Mouse (Mus musculus) heart, embryonic 10.5 days (tissue): Measurements from ENCODE around the gene Mad1l1. TPM values are rescaled to one million over a fixed set of nuclear protein-coding genes. Genes with fewer than 3 reads are reported as not detected.

Experiments used
- DNase-seq: peaks from one replicate; pipeline ENCODE4 v3.0.0-alpha.2; 2017; ENCODE audit warnings: low spot score
- H3K27ac ChIP-seq: fragments of 300-500 bp; sonication (generic); 2 replicates; pipeline ENCODE4 v1.5.1; 2016; ENCODE audit warnings: mild to moderate bottlenecking
- H3K27me3 ChIP-seq: fragments of 300-500 bp; sonication (generic); 2 replicates; pipeline ENCODE4 v1.6.1; 2016; ENCODE audit warnings: mild to moderate bottlenecking; ENCODE audit not compliant: poor library complexity, insufficient read depth, severe bottlenecking
- H3K36me3 ChIP-seq: fragments of 300-500 bp; sonication (generic); 2 replicates; pipeline ENCODE4 v1.6.1; 2016; ENCODE audit warnings: mild to moderate bottlenecking, moderate library complexity
- H3K4me1 ChIP-seq: fragments of 300-500 bp; sonication (generic); 2 replicates; pipeline ENCODE4 v1.6.1; 2016; ENCODE audit warnings: mild to moderate bottlenecking
- H3K4me3 ChIP-seq: fragments of 300-500 bp; sonication (generic); 2 replicates; pipeline ENCODE4 v1.5.1; 2016; ENCODE audit warnings: mild to moderate bottlenecking, moderate library complexity
- H3K9me3 ChIP-seq: fragments of 300-500 bp; sonication (generic); 2 replicates; pipeline ENCODE4 v1.6.1; 2016; ENCODE audit warnings: mild to moderate bottlenecking, moderate library complexity
- WGBS: fragments of 180-500 bp; shearing (Covaris S2); methylation state at CpG from one replicate; pipeline ENCODE4 v1.1.7; 2016; 5-methylcytosine and 5-hydroxymethylcytosine counted together
- polyA plus RNA-seq: library from polyadenylated mRNA; unstranded; fragments of >200 nt; fragmentation: Nextera tagmentation; extraction: Ambion mirVana; gene quantifications from 2 replicates; pipeline ENCODE4 v1.2.1, GENCODE M21; 2016

Gene Mad1l1
- polyA plus RNA-seq, 1 experiment from 2014 or later, result 43.5 TPM

DNA sequence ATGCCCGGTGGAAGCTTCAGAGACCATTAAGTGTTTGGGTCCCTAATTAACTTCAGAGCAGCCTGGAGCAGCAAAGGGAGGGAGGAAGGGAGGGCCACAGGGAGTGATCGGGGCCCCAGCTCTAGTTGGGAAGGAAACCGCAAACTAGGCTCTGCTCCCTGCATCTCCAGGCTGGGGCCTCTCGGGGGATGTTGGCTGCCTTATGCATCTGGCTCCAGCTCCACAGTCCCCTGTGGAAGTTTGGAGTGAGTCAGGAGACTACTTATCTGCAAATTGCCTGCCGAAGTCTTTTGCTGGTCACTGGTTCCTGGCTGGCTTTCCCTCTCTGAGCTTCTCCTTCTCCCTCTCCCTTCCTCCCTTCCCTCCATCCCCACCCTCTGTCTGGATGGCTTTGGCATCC lies 357.0 kb downstream of the Mad1l1 start:
- H3K4me1 ChIP-seq, result no peaks in the 10 kb centered on the region; the same call in 1 of the 2 replicates
- no peak for DNase-seq
- no peak overlapping the region for H3K27ac ChIP-seq
- H3K9me3 ChIP-seq, result no peaks in the 10 kb centered on the region
- peaks cover 52% of the 10 kb centered on the region for H3K27me3 ChIP-seq
- H3K36me3 ChIP-seq, result no peaks in the 10 kb centered on the region
- 73% methylated on average over 5 of the region's 5 CpGs for WGBS
- H3K4me3 ChIP-seq, result no peak overlapping the region

DNA sequence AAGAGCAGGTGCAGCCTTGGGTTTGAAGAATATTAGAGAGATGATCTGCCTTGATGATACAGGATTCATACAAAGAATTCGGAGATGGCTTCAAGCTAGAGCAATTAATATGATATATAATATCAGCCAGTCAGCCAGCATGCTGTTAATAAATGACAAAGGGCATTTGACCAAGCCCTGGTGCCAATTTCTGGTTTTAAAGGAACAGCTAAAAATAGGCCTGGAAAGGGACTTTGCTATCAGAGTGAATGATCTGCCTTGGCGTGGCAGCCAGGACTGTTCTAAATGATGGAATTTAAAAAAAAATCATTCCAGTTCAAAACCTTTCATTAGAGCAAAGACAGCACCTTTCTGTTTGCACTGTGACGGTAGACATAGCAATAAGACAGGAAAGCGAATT lies 361.6 kb downstream of the Mad1l1 start:
- H3K4me1 ChIP-seq, result peaks cover 6% of the 10 kb centered on the region
- H3K27me3 ChIP-seq, result peaks cover 24% of the 10 kb centered on the region; the same call in 1 of the 2 replicates
- WGBS, result 79% methylated on average over 4 of the region's 4 CpGs
- no peaks in the 10 kb centered on the region for H3K36me3 ChIP-seq
- H3K27ac ChIP-seq, result no peak overlapping the region
- H3K9me3 ChIP-seq, result no peaks in the 10 kb centered on the region
- DNase-seq, result no peak
- H3K4me3 ChIP-seq, result no peak overlapping the region

Other genes starting within 250 kb of the Mad1l1 start
- gene Nudt1, start 104 bp upstream of the Mad1l1 start, polyA plus RNA-seq, result 39.2 and 50.4 TPM in 2 replicates
- 15.4 and 18.8 TPM in 2 replicates for gene Mrm2, start 10.3 kb upstream of the Mad1l1 start, polyA plus RNA-seq
- 19.2 and 20.1 TPM in 2 replicates for gene Snx8, start 67.7 kb upstream of the Mad1l1 start, polyA plus RNA-seq
- gene Eif3b, start 97.8 kb upstream of the Mad1l1 start, polyA plus RNA-seq, result 125 and 201 TPM in 2 replicates
- not detected in 2 replicates for gene Gm4869, start 124.1 kb upstream of the Mad1l1 start, polyA plus RNA-seq
- gene Chst12, start 184.0 kb upstream of the Mad1l1 start, polyA plus RNA-seq, result 26.7 and 26.9 TPM in 2 replicates
- not detected in 2 replicates for gene Grifin, start 243.5 kb upstream of the Mad1l1 start, polyA plus RNA-seq